14 mouse cellular contexts compared by ENCODE assay signal in the genomic region with DNA sequence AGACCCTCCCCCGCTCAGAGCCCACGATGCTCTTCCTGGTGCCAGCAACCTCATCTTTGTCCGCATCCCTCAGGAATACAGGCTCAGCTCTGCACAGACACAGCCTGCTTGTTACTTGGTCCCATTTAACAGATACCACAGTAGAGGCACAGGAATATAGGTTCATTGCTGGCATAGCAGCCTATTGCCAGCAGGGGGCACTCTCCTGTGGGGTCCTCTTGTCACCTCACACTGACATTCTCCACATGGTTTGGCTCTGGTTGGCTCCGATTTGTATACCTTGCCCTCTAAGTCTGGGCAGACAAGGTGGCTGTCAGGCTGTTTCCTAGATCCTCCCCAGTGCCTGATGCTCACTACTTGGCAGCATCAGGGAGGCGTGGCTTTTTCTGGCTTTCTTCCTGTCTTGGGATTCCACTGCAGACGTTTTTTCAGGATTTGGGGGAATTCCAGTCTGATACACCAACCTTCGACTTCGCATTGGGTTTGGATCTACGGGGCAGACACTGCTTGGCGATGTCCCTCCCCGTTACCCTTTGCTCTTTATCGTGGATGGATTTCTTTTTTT. TPM values are rescaled to one million over a fixed set of nuclear protein-coding genes. Genes with fewer than 3 reads are reported as not detected.
A peak's percentile ranks its signal among the peaks of the same experiment; 100 is the strongest.
DNase-seq lines count a peak whose midpoint lies in the region; ATAC-seq and TF ChIP-seq lines count a peak whose summit lies in the region.
"Had no signal": no experiment of that assay in that cellular context is flagged by ENCODE, and none has a peak within 500 bp of the region (broad histone marks: within the 10 kb centered on the region; RNA-seq: fewer than 3 reads in every experiment).

No protein-coding gene starts in this region.

- no peak overlapping the region for H3K4me2 ChIP-seq in heart, embryonic 11.5 days
- H3K4me2 ChIP-seq in liver, postnatal 0 days (ENCODE audit: low read depth, low read length) = no peak overlapping the region
- H3K4me2 ChIP-seq in liver, embryonic 12.5 days = no peak overlapping the region
- H3K4me2 ChIP-seq: hindbrain, embryonic 14.5 days; midbrain, embryonic 15.5 days had no signal

- H3K4me1 ChIP-seq in heart, embryonic 11.5 days (ENCODE audit: control insufficient read depth, insufficient read depth, low read length) = no peaks in the 10 kb centered on the region
- H3K4me1 ChIP-seq in liver, postnatal 0 days (ENCODE audit: insufficient read depth) = no peaks in the 10 kb centered on the region
- H3K4me1 ChIP-seq in liver, embryonic 12.5 days = no peaks in the 10 kb centered on the region
- H3K4me1 ChIP-seq: midbrain, embryonic 15.5 days had no signal

- H3K36me3 ChIP-seq in heart, embryonic 11.5 days (ENCODE audit: control insufficient read depth, insufficient read depth, low read length) = no peaks in the 10 kb centered on the region
- H3K36me3 ChIP-seq in liver, postnatal 0 days (replicated peaks; ENCODE audit: insufficient read depth, low read length) = peaks cover 2% of the 10 kb centered on the region; the same call in 1 of the 2 replicates
- no peaks in the 10 kb centered on the region for H3K36me3 ChIP-seq in liver, embryonic 12.5 days
- H3K36me3 ChIP-seq: midbrain, embryonic 15.5 days had no signal

- H3K27me3 ChIP-seq in heart, embryonic 11.5 days (ENCODE audit: control insufficient read depth, insufficient read depth, low read length) = no peaks in the 10 kb centered on the region
- H3K27me3 ChIP-seq in liver, postnatal 0 days (ENCODE audit: insufficient read depth, low read length) = no peaks in the 10 kb centered on the region
- H3K27me3 ChIP-seq in liver, embryonic 12.5 days (replicated peaks) = peaks cover 5% of the 10 kb centered on the region; the same call in 1 of the 2 replicates
- H3K27me3 ChIP-seq: midbrain, embryonic 15.5 days had no signal

- 73% methylated on average over 12 of the region's 12 CpGs for WGBS in heart, embryonic 11.5 days (ENCODE audit: insufficient replicate concordance)
- WGBS in liver, postnatal 0 days (ENCODE audit: insufficient replicate concordance) = 69% methylated on average over 12 of the region's 12 CpGs
- WGBS in liver, embryonic 12.5 days (ENCODE audit: insufficient replicate concordance) = 66% methylated on average over 12 of the region's 12 CpGs

- no peak for TF ChIP-seq EP300 in liver, postnatal 0 days (IDR thresholded peaks at IDR 0.05; ENCODE audit: low read depth)

- peak; percentile 31 for DNase-seq in heart, postnatal 4 days
- no peak for DNase-seq in liver, postnatal 0 days
- peak; percentile 67 for DNase-seq in ES-CJ7 (ENCODE audit: low read depth, low spot score)
- peak; percentile 39 for DNase-seq in induced T-regulatory cell, adult 2 months (ENCODE audit: low read depth)
- DNase-seq in heart, adult 11 months = no peak
- DNase-seq: adrenal gland, postnatal 10 days; cerebellum, adult 11-12 months; left cerebral cortex, postnatal 4 days; right cerebral cortex, adult 18-20 months had no signal

- TF ChIP-seq CTCF in liver, postnatal 0 days (IDR thresholded peaks at IDR 0.05; ENCODE audit: low read depth) = peak; percentile 40

- no peaks in the 10 kb centered on the region for H3K9me3 ChIP-seq in heart, embryonic 11.5 days (replicated peaks; ENCODE audit: control insufficient read depth, low read length)
- no peaks in the 10 kb centered on the region for H3K9me3 ChIP-seq in liver, postnatal 0 days (ENCODE audit: low read length)
- H3K9me3 ChIP-seq in liver, embryonic 12.5 days (replicated peaks) = no peaks in the 10 kb centered on the region
- H3K9me3 ChIP-seq: midbrain, embryonic 15.5 days had no signal

- ATAC-seq in heart, embryonic 11.5 days (replicated peaks; ENCODE audit: insufficient number of reproducible peaks, low FRiP score, low TSS enrichment) = no peak
- no peak for ATAC-seq in liver, postnatal 0 days
- ATAC-seq in liver, embryonic 12.5 days = no peak
- no peak for ATAC-seq in monocyte, adult 5-6 weeks (replicated peaks; ENCODE audit: insufficient number of reproducible peaks, low FRiP score, low TSS enrichment, poor library complexity, severe bottlenecking)
- ATAC-seq: midbrain, embryonic 15.5 days had no signal

- H3K27ac ChIP-seq in heart, embryonic 11.5 days (ENCODE audit: low read depth, low read length) = no peak overlapping the region
- no peak overlapping the region for H3K27ac ChIP-seq in liver, postnatal 0 days (ENCODE audit: low read depth)
- no peak overlapping the region for H3K27ac ChIP-seq in liver, embryonic 12.5 days
- H3K27ac ChIP-seq: hindbrain, embryonic 14.5 days; midbrain, embryonic 15.5 days had no signal

- no peak overlapping the region for H3K9ac ChIP-seq in heart, embryonic 11.5 days (ENCODE audit: low read depth, low read length)
- no peak overlapping the region for H3K9ac ChIP-seq in liver, postnatal 0 days (replicated peaks)
- no peak overlapping the region for H3K9ac ChIP-seq in liver, embryonic 12.5 days
- H3K9ac ChIP-seq: hindbrain, embryonic 14.5 days; midbrain, embryonic 15.5 days had no signal

- H3K4me3 ChIP-seq in heart, embryonic 11.5 days (ENCODE audit: low read depth, low read length) = no peak overlapping the region
- H3K4me3 ChIP-seq in liver, postnatal 0 days (ENCODE audit: low read depth, low read length) = no peak overlapping the region
- H3K4me3 ChIP-seq in liver, embryonic 12.5 days = no peak overlapping the region
- H3K4me3 ChIP-seq: midbrain, embryonic 15.5 days had no signal

RNA-seq across cellular contexts. Expression of gene Acacb, which starts 42.6 kb away (rescaled TPM):
- total RNA-seq in heart, postnatal 4 days (2021) = 100 to 1,000 TPM; 101 to 102 TPM
- polyA plus RNA-seq in heart, embryonic 11.5 days (2014; fragmentation: Nextera tagmentation; extraction: Ambion mirVana) = 7.6 and 8.0 TPM in 2 replicates
- polyA plus RNA-seq in liver, postnatal 0 days (2015; fragmentation: Nextera tagmentation; extraction: Ambion mirVana) = 1.0 and 1.2 TPM in 2 replicates
- 0.60 and 0.70 TPM in 2 replicates for polyA plus RNA-seq in liver, embryonic 12.5 days (2016; fragmentation: Nextera tagmentation; extraction: Ambion mirVana)
- total RNA-seq in monocyte, adult 5-6 weeks (2017) = 0.10 to 0.21 TPM (median 0.19 TPM) in 3 replicates

RNA-seq across cellular contexts. Expression of gene Ung, which starts 58.8 kb away (rescaled TPM):
- total RNA-seq in heart, postnatal 4 days (2021) = 10 to 100 TPM; 34.0 to 40.7 TPM
- 26.3 and 37.0 TPM in 2 replicates for polyA plus RNA-seq in heart, embryonic 11.5 days (2014; fragmentation: Nextera tagmentation; extraction: Ambion mirVana)
- polyA plus RNA-seq in liver, postnatal 0 days (2015; fragmentation: Nextera tagmentation; extraction: Ambion mirVana) = 11.8 TPM in 2 replicates
- 40.1 and 40.7 TPM in 2 replicates for polyA plus RNA-seq in liver, embryonic 12.5 days (2016; fragmentation: Nextera tagmentation; extraction: Ambion mirVana)
- 1.9 to 4.0 TPM (median 2.7 TPM) in 3 replicates for total RNA-seq in monocyte, adult 5-6 weeks (2017)

Comparison
In these comparisons a context has a peak if more than half of its experiments do, and no peak if none do; other contexts are left out.
1. DNase-seq: peak in heart, postnatal 4 days (single experiment), ES-CJ7 (single experiment) and induced T-regulatory cell, adult 2 months (single experiment); none in liver, postnatal 0 days (single experiment) and heart, adult 11 months (single experiment).